Mouse (Mus musculus) CH12.LX (cell line): ENCODE data around the gene Chd9. TPM values are rescaled to one million over a fixed set of nuclear protein-coding genes. Genes with fewer than 3 reads are reported as not detected.

Source experiments
- DNase-seq: peaks from one replicate; pipeline ENCODE4 v3.0.0-alpha.2; 2013; ENCODE audit errors: extremely low read depth
- H3K27ac ChIP-seq: 2 replicates; pipeline ENCODE4 v1.5.1; 2012; ENCODE audit warnings: low read depth, mild to moderate bottlenecking, control low read depth, moderate library complexity; ENCODE audit not compliant: insufficient read depth
- H3K27me3 ChIP-seq: replicated peaks from 2 replicates; pipeline ENCODE3; 2012; ENCODE audit warnings: inconsistent platforms
- H3K36me3 ChIP-seq, 2 experiments: replicated peaks in 1 of 2; 2 replicates each; pipeline versions ENCODE3 to v1.6.1; 2012; ENCODE audit warnings: inconsistent platforms in 1 of 2, low read length in 1 of 2, mild to moderate bottlenecking in 1 of 2, mixed read lengths in 1 of 2, moderate library complexity in 1 of 2; ENCODE audit not compliant: control insufficient read depth in 1 of 2, insufficient read depth in 1 of 2
- H3K4me1 ChIP-seq, 2 experiments: 2 replicates each; pipeline ENCODE4 v1.6.1; 2012; ENCODE audit warnings: inconsistent platforms in 1 of 2, moderate library complexity in 1 of 2; ENCODE audit not compliant: insufficient read depth in 2 of 2, control insufficient read depth in 1 of 2
- H3K4me2 ChIP-seq: 2 replicates; pipeline ENCODE4 v1.6.1; 2012; ENCODE audit warnings: low read depth, mild to moderate bottlenecking, control low read depth; ENCODE audit not compliant: poor library complexity, insufficient read depth, severe bottlenecking
- H3K4me3 ChIP-seq, 3 experiments: fragments of 150-350 bp in 1 of 3; sonication (generic) in 1 of 3; replicated peaks in 1 of 3; 2 replicates each; pipeline versions ENCODE3 to v1.5.1; 2011 to 2012; ENCODE audit warnings: low read depth in 2 of 3, low read length in 2 of 3, mild to moderate bottlenecking in 2 of 3, moderate library complexity in 2 of 3, control low read depth in 1 of 3, improper control_type of control experiment in 1 of 3, inconsistent platforms in 1 of 3, mixed read lengths in 1 of 3; ENCODE audit not compliant: poor library complexity in 1 of 3
- H3K79me2 ChIP-seq: replicated peaks from 2 replicates; pipeline ENCODE4 v1.6.1; 2012; ENCODE audit warnings: mild to moderate bottlenecking, moderate library complexity; ENCODE audit not compliant: control insufficient read depth, poor library complexity, insufficient read depth, severe bottlenecking; ENCODE audit errors: extremely low read depth
- H3K9ac ChIP-seq: 2 replicates; pipeline ENCODE4 v1.6.1; 2012; ENCODE audit warnings: low read depth, mild to moderate bottlenecking, control low read depth, moderate library complexity; ENCODE audit not compliant: insufficient read depth
- H3K9me3 ChIP-seq: replicated peaks from 2 replicates; pipeline ENCODE3; 2012; ENCODE audit warnings: low read length, inconsistent platforms, mixed read lengths
- BHLHE40 ChIP-seq: IDR thresholded peaks from 2 replicates; pipeline ENCODE4 v1.6.1; 2011; ENCODE audit warnings: mild to moderate bottlenecking, low read depth, low read length, improper control_type of control experiment
- CHD1 ChIP-seq: IDR thresholded peaks from 2 replicates; pipeline ENCODE4 v1.6.1; 2012; ENCODE audit warnings: low read depth, low read length, improper control_type of control experiment, inconsistent platforms
- CHD2 ChIP-seq: IDR thresholded peaks from 2 replicates; pipeline ENCODE4 v1.6.1; 2011; ENCODE audit warnings: low read length, improper control_type of control experiment
- CTCF ChIP-seq, 2 experiments: IDR thresholded peaks in 1 of 2; conservative IDR thresholded peaks in 1 of 2; 2 replicates each; pipeline ENCODE4 v1.5.1; 2011 to 2012; ENCODE audit warnings: low read depth in 2 of 2, low read length in 2 of 2, improper control_type of control experiment in 1 of 2, inconsistent platforms in 1 of 2, mild to moderate bottlenecking in 1 of 2, moderate library complexity in 1 of 2
- E2F4 ChIP-seq: IDR thresholded peaks from 2 replicates; pipeline ENCODE4 v1.6.1; 2011; ENCODE audit warnings: low read depth, low read length, improper control_type of control experiment; ENCODE audit not compliant: insufficient replicate concordance
- ELF1 ChIP-seq: IDR thresholded peaks from 2 replicates; pipeline ENCODE4 v1.6.1; 2014; ENCODE audit warnings: low read depth, mild to moderate bottlenecking, inconsistent platforms, low read length, improper control_type of control experiment
- EP300 ChIP-seq: IDR thresholded peaks from 2 replicates; pipeline ENCODE4 v1.6.1; 2011; ENCODE audit warnings: low read length, improper control_type of control experiment
- ETS1 ChIP-seq: conservative IDR thresholded peaks from 2 replicates; pipeline ENCODE4 v1.6.1; 2012; ENCODE audit warnings: low read depth, mild to moderate bottlenecking, inconsistent platforms, low read length, improper control_type of control experiment, moderate library complexity
- GABPA ChIP-seq: IDR thresholded peaks from 2 replicates; pipeline ENCODE4 v1.6.1; 2012; ENCODE audit warnings: low read depth, low read length, improper control_type of control experiment, inconsistent platforms; ENCODE audit not compliant: insufficient replicate concordance
- HCFC1 ChIP-seq: IDR thresholded peaks from 2 replicates; pipeline ENCODE4 v1.6.1; 2012; ENCODE audit warnings: low read depth, mild to moderate bottlenecking, inconsistent platforms, low read length, improper control_type of control experiment
- IRF4 ChIP-seq: IDR thresholded peaks from 2 replicates; pipeline ENCODE4 v1.6.1; 2014; ENCODE audit warnings: low read depth, mild to moderate bottlenecking, inconsistent platforms, low read length, improper control_type of control experiment
- JUN ChIP-seq: IDR thresholded peaks from 2 replicates; pipeline ENCODE4 v1.6.1; 2011; ENCODE audit warnings: low read depth, mild to moderate bottlenecking, low read length, improper control_type of control experiment, moderate library complexity; ENCODE audit not compliant: insufficient read depth
- JUND ChIP-seq: conservative IDR thresholded peaks from 2 replicates; pipeline ENCODE4 v1.6.1; 2011; ENCODE audit warnings: low read depth, low read length, improper control_type of control experiment
- KAT2A ChIP-seq: IDR thresholded peaks from 2 replicates; pipeline ENCODE4 v1.6.1; 2012; ENCODE audit warnings: low read length, improper control_type of control experiment, inconsistent platforms; ENCODE audit not compliant: insufficient replicate concordance
- MAFK ChIP-seq: IDR thresholded peaks from 2 replicates; pipeline ENCODE4 v1.6.1; 2011; ENCODE audit warnings: low read length, improper control_type of control experiment; ENCODE audit not compliant: insufficient replicate concordance
- MAX ChIP-seq: IDR thresholded peaks from 2 replicates; pipeline ENCODE4 v1.6.1; 2011; ENCODE audit warnings: low read length, improper control_type of control experiment
- MAZ ChIP-seq: IDR thresholded peaks from 2 replicates; pipeline ENCODE4 v1.6.1; 2012; ENCODE audit warnings: low read depth, mild to moderate bottlenecking, inconsistent platforms, low read length, improper control_type of control experiment, moderate library complexity
- MEF2A ChIP-seq: IDR thresholded peaks from 2 replicates; pipeline ENCODE4 v1.6.1; 2014; ENCODE audit warnings: low read depth, mild to moderate bottlenecking, inconsistent platforms, low read length, improper control_type of control experiment, borderline replicate concordance
- MXI1 ChIP-seq: IDR thresholded peaks from 2 replicates; pipeline ENCODE4 v1.6.1; 2011; ENCODE audit warnings: mild to moderate bottlenecking, low read depth, low read length, improper control_type of control experiment
- MYC ChIP-seq: IDR thresholded peaks from 2 replicates; pipeline ENCODE4 v1.6.1; 2011; ENCODE audit warnings: low read depth, mild to moderate bottlenecking, improper control_type of control experiment, low read length
- NELFE ChIP-seq: IDR thresholded peaks from 2 replicates; pipeline ENCODE4 v1.6.1; 2011; ENCODE audit warnings: low read depth, low read length, improper control_type of control experiment
- NRF1 ChIP-seq: IDR thresholded peaks from 2 replicates; pipeline ENCODE4 v1.6.1; 2014; ENCODE audit warnings: low read depth, mild to moderate bottlenecking, inconsistent platforms, low read length, improper control_type of control experiment, moderate library complexity
- PAX5 ChIP-seq: IDR thresholded peaks from 2 replicates; pipeline ENCODE4 v1.6.1; 2012; ENCODE audit warnings: low read length, inconsistent platforms, mixed read lengths
- POLR2A ChIP-seq: IDR thresholded peaks from 2 replicates; pipeline ENCODE4 v1.6.1; 2011; ENCODE audit warnings: low read depth, mild to moderate bottlenecking, improper control_type of control experiment, low read length
- POLR2AphosphoS2 ChIP-seq: IDR thresholded peaks from 2 replicates; pipeline ENCODE4 v1.6.1; 2011; ENCODE audit warnings: low read depth, low read length, improper control_type of control experiment
- RAD21 ChIP-seq: IDR thresholded peaks from 2 replicates; pipeline ENCODE4 v1.6.1; 2011; ENCODE audit warnings: low read depth, mild to moderate bottlenecking, low read length, improper control_type of control experiment, moderate library complexity
- RCOR1 ChIP-seq: conservative IDR thresholded peaks from 2 replicates; pipeline ENCODE4 v1.6.1; 2012; ENCODE audit warnings: low read depth, mild to moderate bottlenecking, inconsistent platforms, low read length, improper control_type of control experiment
- SIN3A ChIP-seq: IDR thresholded peaks from 2 replicates; pipeline ENCODE4 v1.6.1; 2012; ENCODE audit warnings: low read length, improper control_type of control experiment, inconsistent platforms
- SMC3 ChIP-seq: IDR thresholded peaks from 2 replicates; pipeline ENCODE4 v1.6.1; 2011; ENCODE audit warnings: low read depth, low read length, improper control_type of control experiment
- TBP ChIP-seq: conservative IDR thresholded peaks from 2 replicates; pipeline ENCODE4 v1.6.1; 2011; ENCODE audit warnings: low read depth, low read length, improper control_type of control experiment
- TCF12 ChIP-seq: IDR thresholded peaks from 2 replicates; pipeline ENCODE4 v1.6.1; 2014; ENCODE audit warnings: low read depth, mild to moderate bottlenecking, inconsistent platforms, low read length, improper control_type of control experiment
- UBTF ChIP-seq: IDR thresholded peaks from 2 replicates; pipeline ENCODE4 v1.6.1; 2012; ENCODE audit warnings: low read depth, mild to moderate bottlenecking, inconsistent platforms, low read length, improper control_type of control experiment, moderate library complexity
- USF1 ChIP-seq: IDR thresholded peaks from 2 replicates; pipeline ENCODE4 v1.6.1; 2014; ENCODE audit warnings: low read depth, mild to moderate bottlenecking, inconsistent platforms, low read length, improper control_type of control experiment
- USF2 ChIP-seq: conservative IDR thresholded peaks from 2 replicates; pipeline ENCODE4 v1.6.1; 2011; ENCODE audit warnings: low read depth, low read length, improper control_type of control experiment
- ZC3H11A ChIP-seq: IDR thresholded peaks from 2 replicates; pipeline ENCODE4 v1.6.1; 2012; ENCODE audit warnings: low read depth, mild to moderate bottlenecking, inconsistent platforms, low read length, improper control_type of control experiment
- ZKSCAN1 ChIP-seq: IDR thresholded peaks from 2 replicates; pipeline ENCODE4 v1.6.1; 2012; ENCODE audit warnings: low read depth, inconsistent platforms, low read length, improper control_type of control experiment, borderline replicate concordance
- ZMIZ1 ChIP-seq: IDR thresholded peaks from 2 replicates; pipeline ENCODE4 v1.6.1; 2012; ENCODE audit warnings: low read depth, mild to moderate bottlenecking, inconsistent platforms, low read length, improper control_type of control experiment
- ZNF384 ChIP-seq: IDR thresholded peaks from 2 replicates; pipeline ENCODE4 v1.6.1; 2012; ENCODE audit warnings: low read depth, low read length, improper control_type of control experiment, inconsistent platforms
- dilution Hi-C: fragments of 300-500 bp; cut with MboI; formaldehyde crosslinking; loops from 2 replicates; pipeline ENCODE4 v1.14.3; 2020; ENCODE audit warnings: low sequenced_read_pairs; ENCODE audit not compliant: extremely low pct_unique_long_range_greater_than_20kb, extremely low pct_ligation_motif_present
- in situ Hi-C: fragments of 300-500 bp; cut with MboI; formaldehyde crosslinking; loops from 3 replicates; pipeline ENCODE4 v1.14.3; 2019; ENCODE audit warnings: low sequenced_read_pairs, low pct_ligation_motif_present, low pct_unique_long_range_greater_than_20kb, mixed read lengths
- polyA plus RNA-seq: library from polyadenylated mRNA; unstranded; fragments of >175 nt; gene quantifications from 2 replicates; pipeline ENCODE4 v1.2.1, GENCODE M21; 2012; ENCODE audit warnings: low read depth; ENCODE audit not compliant: insufficient read length
- total RNA-seq, 2 experiments: library from RNA; depleted of rRNA; stranded (reverse); fragments of 300-350 nt in 1 of 2; fragments of >200 nt in 1 of 2; gene quantifications; 2 replicates each; pipeline ENCODE4 v1.2.3; 2012 to 2014

The Chd9 gene
- total and polyA plus RNA-seq, 3 experiments, result 12.7 to 188 (median 15.1) TPM

DNA sequence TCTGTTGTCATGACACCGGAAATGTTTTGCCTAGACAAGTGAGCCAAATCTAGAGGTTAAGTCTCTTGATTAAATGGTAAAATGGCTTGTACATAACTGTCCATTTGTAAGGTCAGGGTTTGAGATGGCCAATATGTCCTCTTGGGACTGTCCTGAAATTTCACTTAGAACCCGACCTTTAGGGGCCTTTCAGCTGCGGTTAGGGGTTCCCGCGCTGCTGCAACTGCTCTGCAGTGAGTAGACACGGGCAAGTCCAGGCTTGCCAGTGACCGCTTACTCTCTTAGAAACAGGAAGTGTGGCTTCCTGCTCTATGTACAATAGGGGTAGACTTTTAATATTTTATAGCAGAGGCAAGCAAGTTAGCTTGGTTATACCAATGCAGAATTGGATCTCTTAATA, 253.8 kb downstream of the Chd9 start:
- DNase-seq, result peak; percentile 93
- H3K27ac ChIP-seq, result peak overlapping the region; percentile 99
- in situ Hi-C loops (no loop called here), dilution Hi-C loops (no loop called here)
- H3K4me2 ChIP-seq, result peak overlapping the region; percentile 91
- peaks cover 0 to 40% of the 10 kb centered on the region in 2 experiments; a peak in 3 of 4 replicates for H3K4me1 ChIP-seq
- H3K4me3 ChIP-seq, result peak overlapping the region in 2 of 3 experiments; percentile 30 to 48
- H3K36me3 ChIP-seq, result peaks cover 41 to 52% of the 10 kb centered on the region in 2 experiments
- peak overlapping the region; percentile 79 for H3K9ac ChIP-seq
- H3K79me2 ChIP-seq, result peaks cover 2% of the 10 kb centered on the region
- H3K27me3 ChIP-seq, result no peaks in the 10 kb centered on the region
- TF ChIP-seq ZNF384, result no peak
- peak; percentile 54 for TF ChIP-seq HCFC1
- TF ChIP-seq MAFK, result peak; percentile 74
- peak; percentile 99 for TF ChIP-seq EP300
- TF ChIP-seq CHD1, result peak; percentile 100
- TF ChIP-seq UBTF, result no peak
- TF ChIP-seq POLR2AphosphoS2, result no peak
- peak; percentile 94 for TF ChIP-seq MEF2A
- TF ChIP-seq E2F4, result peak; percentile 99
- no peak for TF ChIP-seq GABPA
- TF ChIP-seq ELF1, result peak; percentile 87
- TF ChIP-seq NELFE, result 0 out of 2 replicates have a peak, but pooled peaks have one; percentile 40
- peak; percentile 95 for TF ChIP-seq IRF4
- TF ChIP-seq PAX5, result no peak
- no peak; the same call in 1 of the 2 replicates for TF ChIP-seq NRF1
- no peak for TF ChIP-seq CTCF (conservative IDR thresholded peaks at IDR 0.05 in 1 of 2, IDR thresholded peaks at IDR 0.05 in 1 of 2; ENCODE audit: low read depth in 2 of 2, low read length in 2 of 2)
- peak; percentile 76 for TF ChIP-seq MYC
- TF ChIP-seq MXI1, result no peak
- 0 out of 2 replicates have a peak, but pooled peaks have one; percentile 29 for TF ChIP-seq POLR2A
- TF ChIP-seq RAD21, result no peak
- TF ChIP-seq USF1, result no peak
- peak; percentile 64 for TF ChIP-seq RCOR1
- TF ChIP-seq BHLHE40, result peak; percentile 77
- TF ChIP-seq ZC3H11A, result no peak
- peak; percentile 40; the same call in 1 of the 2 replicates for TF ChIP-seq JUN
- TF ChIP-seq USF2, result no peak
- no peak for TF ChIP-seq MAZ
- TF ChIP-seq TCF12, result peak; percentile 85
- TF ChIP-seq TBP, result peak; percentile 14; the same call in 1 of the 2 replicates
- peak; percentile 81 for TF ChIP-seq ETS1
- TF ChIP-seq SMC3, result no peak
- peak; percentile 80 for TF ChIP-seq CHD2
- TF ChIP-seq ZMIZ1, result 0 out of 2 replicates have a peak, but pooled peaks have one; percentile 19
- TF ChIP-seq SIN3A, result peak; percentile 77; the same call in 1 of the 2 replicates
- TF ChIP-seq KAT2A, result 0 out of 2 replicates have a peak, but pooled peaks have one; percentile 37
- TF ChIP-seq MAX, result peak; percentile 65
- no peak for TF ChIP-seq ZKSCAN1
- no peak for TF ChIP-seq JUND
- H3K9me3 ChIP-seq, result no peaks in the 10 kb centered on the region
